In the genomic region with DNA sequence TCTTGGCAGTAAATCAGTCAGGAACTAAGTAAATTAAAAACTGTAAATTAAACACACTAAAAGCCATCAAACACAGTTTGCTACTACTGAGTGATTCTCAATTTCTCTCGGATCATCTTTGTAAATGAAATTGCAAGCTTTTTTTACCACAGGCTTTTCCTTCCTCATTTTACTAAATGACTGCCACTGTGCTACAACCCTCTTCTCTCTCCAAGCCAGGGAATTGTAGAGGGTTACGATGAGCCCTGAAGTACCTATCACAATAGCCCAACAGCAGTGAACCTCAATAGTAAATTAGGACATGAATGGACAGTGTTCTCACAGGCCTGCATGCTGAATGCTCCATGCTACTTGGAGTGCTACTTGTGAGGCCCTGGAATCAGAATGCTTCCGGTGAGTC, we compare ENCODE assay signal across 26 mouse cellular contexts. TPM values are rescaled to one million over a fixed set of nuclear protein-coding genes. Genes with fewer than 3 reads are reported as not detected.
DNase-seq lines count a peak whose midpoint lies in the region; ATAC-seq and TF ChIP-seq lines count a peak whose summit lies in the region.
"Had no signal": no experiment of that assay in that cellular context is flagged by ENCODE, and none has a peak within 500 bp of the region (broad histone marks: within the 10 kb centered on the region; RNA-seq: fewer than 3 reads in every experiment).

No protein-coding gene starts in this region.

- peak; percentile 65 for ATAC-seq in hematopoietic stem cell, adult 5-6 weeks (replicated peaks in 1 of 2; ENCODE audit: insufficient read depth in 1 of 2, low FRiP score in 2 of 2, low TSS enrichment in 1 of 2, low read depth in 1 of 2, poor library complexity in 2 of 2, severe bottlenecking in 2 of 2)
- peak; percentile 45 for ATAC-seq in megakaryocyte progenitor cell, adult 5-6 weeks (replicated peaks; ENCODE audit: poor library complexity)
- ATAC-seq in kidney, embryonic 14.5 days (ENCODE audit: low FRiP score, low TSS enrichment) = no peak
- ATAC-seq: CD4-positive, CD25-positive, alpha-beta regulatory T cell, adult 4 months; forebrain, embryonic 13.5 days; forebrain, postnatal 0 days; intestine, embryonic 15.5 days had no signal

- H3K4me1 ChIP-seq in bone marrow, adult 2 months (ENCODE audit: control insufficient read depth, insufficient read depth, low read length) = no peaks in the 10 kb centered on the region; the same call in none of the 2 replicates
- no peaks in the 10 kb centered on the region for H3K4me1 ChIP-seq in kidney, embryonic 14.5 days (ENCODE audit: control insufficient read depth, insufficient read depth, low read length)
- peaks cover 6% of the 10 kb centered on the region for H3K4me1 ChIP-seq in heart, adult 2 months (ENCODE audit: control insufficient read depth, insufficient read depth, low read length)
- H3K4me1 ChIP-seq: embryonic facial prominence, embryonic 13.5 days; forebrain, embryonic 13.5 days; intestine, embryonic 15.5 days had no signal

- no peak for TF ChIP-seq POLR2A in bone marrow, adult 2 months (IDR thresholded peaks at IDR 0.05; ENCODE audit: borderline replicate concordance, control insufficient read depth, low read depth, low read length)
- TF ChIP-seq POLR2A in heart, adult 2 months (IDR thresholded peaks at IDR 0.05; ENCODE audit: insufficient read depth, low read depth, low read length) = no peak

- TF ChIP-seq CTCF in bone marrow, adult 2 months (IDR thresholded peaks at IDR 0.05; ENCODE audit: control insufficient read depth, insufficient read depth, low read length) = no peak
- TF ChIP-seq CTCF in heart, adult 2 months (IDR thresholded peaks at IDR 0.05) = no peak

- TF ChIP-seq EP300 in heart, adult 2 months (IDR thresholded peaks at IDR 0.05; ENCODE audit: insufficient read depth, low read depth, low read length) = no peak

- no peaks in the 10 kb centered on the region for H3K79me2 ChIP-seq in heart, adult 2 months (replicated peaks; ENCODE audit: control insufficient read depth, insufficient read depth, low read length)

- H3K27me3 ChIP-seq in kidney, embryonic 14.5 days (ENCODE audit: control insufficient read depth, insufficient read depth, low read length) = no peaks in the 10 kb centered on the region
- no peaks in the 10 kb centered on the region for H3K27me3 ChIP-seq in heart, adult 2 months (ENCODE audit: control insufficient read depth, insufficient read depth, low read length)
- H3K27me3 ChIP-seq: embryonic facial prominence, embryonic 13.5 days; forebrain, embryonic 13.5 days; heart, embryonic 13.5 days; hindbrain, embryonic 13.5 days; intestine, embryonic 15.5 days had no signal

- H3K4me2 ChIP-seq in kidney, embryonic 14.5 days (replicated peaks; ENCODE audit: low read depth, low read length) = no peak overlapping the region
- H3K4me2 ChIP-seq: embryonic facial prominence, embryonic 13.5 days; forebrain, embryonic 13.5 days; heart, embryonic 13.5 days; hindbrain, embryonic 13.5 days; intestine, embryonic 15.5 days had no signal

- DNase-seq in 416B (ENCODE audit: low read depth) = peak; percentile 33
- no peak for DNase-seq in heart, adult 2 months
- DNase-seq: adrenal gland, postnatal 14 days; B cell, adult 2 months; cerebellum, adult 11 months; cerebellum, adult 8-10 months; cerebellum, postnatal 14 days; forebrain, postnatal 0 days; gastrocnemius, postnatal 14 days; heart, postnatal 36 days had no signal

- 41% methylated on average over 3 of the region's 3 CpGs for WGBS in bone marrow, adult 2 months
- 90% methylated on average over 3 of the region's 3 CpGs for WGBS in kidney, embryonic 14.5 days
- 89% methylated on average over 3 of the region's 3 CpGs for WGBS in heart, adult 2 months

- no peaks in the 10 kb centered on the region for H3K9me3 ChIP-seq in kidney, embryonic 14.5 days (ENCODE audit: control insufficient read depth, low read length)
- H3K9me3 ChIP-seq: embryonic facial prominence, embryonic 13.5 days; forebrain, embryonic 13.5 days; G1E; heart, embryonic 13.5 days; hindbrain, embryonic 13.5 days; intestine, embryonic 15.5 days had no signal

- peak overlapping the region; percentile 5 for H3K4me3 ChIP-seq in bone marrow, adult 2 months (replicated peaks; ENCODE audit: control insufficient read depth, low read depth, low read length)
- H3K4me3 ChIP-seq in kidney, embryonic 14.5 days (ENCODE audit: low read length) = no peak overlapping the region
- no peak overlapping the region for H3K4me3 ChIP-seq in heart, adult 2 months
- H3K4me3 ChIP-seq: embryonic facial prominence, embryonic 13.5 days; forebrain, embryonic 13.5 days; heart, embryonic 13.5 days; hindbrain, embryonic 13.5 days; intestine, embryonic 15.5 days had no signal

- intact Hi-C loops in heart, adult 2 months (cut with DNase I) = no loop called here

- H3K9ac ChIP-seq in kidney, embryonic 14.5 days (ENCODE audit: low read depth, low read length) = no peak overlapping the region
- no peak overlapping the region for H3K9ac ChIP-seq in heart, adult 2 months (ENCODE audit: low read depth, low read length)
- H3K9ac ChIP-seq: embryonic facial prominence, embryonic 13.5 days; forebrain, embryonic 13.5 days; forebrain, postnatal 0 days; heart, embryonic 13.5 days; hindbrain, embryonic 13.5 days; intestine, embryonic 15.5 days had no signal

- peaks cover 77% of the 10 kb centered on the region for H3K36me3 ChIP-seq in kidney, embryonic 14.5 days (ENCODE audit: control insufficient read depth, insufficient read depth, low read length)
- peaks cover 15% of the 10 kb centered on the region for H3K36me3 ChIP-seq in heart, adult 2 months (ENCODE audit: control insufficient read depth, insufficient read depth, low read length)

- H3K27ac ChIP-seq in bone marrow, adult 2 months (ENCODE audit: control insufficient read depth, insufficient read depth, low read depth, low read length, poor library complexity) = peak overlapping the region; percentile 70; the same call in 1 of the 2 replicates
- H3K27ac ChIP-seq in kidney, embryonic 14.5 days (ENCODE audit: low read depth, low read length) = no peak overlapping the region
- no peak overlapping the region for H3K27ac ChIP-seq in heart, adult 2 months
- H3K27ac ChIP-seq: embryonic facial prominence, embryonic 13.5 days; forebrain, embryonic 13.5 days; heart, embryonic 13.5 days; hindbrain, embryonic 13.5 days; intestine, embryonic 15.5 days had no signal

RNA-seq across cellular contexts. Expression of gene Trmt13, which starts 19.7 kb away (rescaled TPM):
- polyA plus RNA-seq in bone marrow, adult 2 months (2011; ENCODE audit: insufficient read depth, insufficient read length, low replicate concordance, missing spikeins) = 9.4 and 22.0 TPM in 2 replicates
- total RNA-seq in hematopoietic stem cell, adult 5-6 weeks (2017) = 53.8 and 54.4 TPM in 2 replicates
- 23.4 and 40.3 TPM in 2 replicates for total RNA-seq in megakaryocyte progenitor cell, adult 5-6 weeks (2015)
- 28.3 and 34.9 TPM in 2 replicates for total RNA-seq in megakaryocyte progenitor cell, adult 5-6 weeks (2017)
- 28.7 and 32.1 TPM in 2 replicates for polyA plus RNA-seq in kidney, embryonic 14.5 days (2014; fragmentation: Nextera tagmentation; extraction: Ambion mirVana)
- 1 to 10 TPM; 5.4 to 5.5 TPM for total RNA-seq in heart, adult 2 months (2021)
- 3.6 and 7.3 TPM in 2 replicates for polyA plus RNA-seq in heart, adult 2 months (2012; rRNA removed)

RNA-seq across cellular contexts. Expression of gene Mfsd14a, which starts 28.4 kb away (rescaled TPM):
- polyA plus RNA-seq in bone marrow, adult 2 months (2011; ENCODE audit: insufficient read depth, insufficient read length, low replicate concordance, missing spikeins) = 7.0 and 13.2 TPM in 2 replicates
- 76.5 and 92.3 TPM in 2 replicates for total RNA-seq in hematopoietic stem cell, adult 5-6 weeks (2017)
- total RNA-seq in megakaryocyte progenitor cell, adult 5-6 weeks (2015) = 77.9 and 81.7 TPM in 2 replicates
- total RNA-seq in megakaryocyte progenitor cell, adult 5-6 weeks (2017) = 66.0 and 72.9 TPM in 2 replicates
- polyA plus RNA-seq in kidney, embryonic 14.5 days (2014; fragmentation: Nextera tagmentation; extraction: Ambion mirVana) = 65.6 and 106 TPM in 2 replicates
- 10 to 100 TPM; 17.5 to 19.5 TPM for total RNA-seq in heart, adult 2 months (2021)
- 12.0 and 23.5 TPM in 2 replicates for polyA plus RNA-seq in heart, adult 2 months (2012; rRNA removed)

RNA-seq across cellular contexts. Expression of gene Sass6, which starts 39.3 kb away (rescaled TPM):
- 12.7 and 17.9 TPM in 2 replicates for polyA plus RNA-seq in bone marrow, adult 2 months (2011; ENCODE audit: insufficient read depth, insufficient read length, low replicate concordance, missing spikeins)
- total RNA-seq in hematopoietic stem cell, adult 5-6 weeks (2017) = 34.1 and 43.9 TPM in 2 replicates
- 38.0 and 39.6 TPM in 2 replicates for total RNA-seq in megakaryocyte progenitor cell, adult 5-6 weeks (2015)
- 47.1 and 63.8 TPM in 2 replicates for total RNA-seq in megakaryocyte progenitor cell, adult 5-6 weeks (2017)
- polyA plus RNA-seq in kidney, embryonic 14.5 days (2014; fragmentation: Nextera tagmentation; extraction: Ambion mirVana) = 19.3 and 30.8 TPM in 2 replicates
- total RNA-seq in heart, adult 2 months (2021) = 1 to 10 TPM; 2.0 TPM
- polyA plus RNA-seq in heart, adult 2 months (2012; rRNA removed) = 0.76 and 1.4 TPM in 2 replicates

RNA-seq across cellular contexts. Expression of gene Gm43191, which starts 47.0 kb away (rescaled TPM):
- polyA plus RNA-seq in bone marrow, adult 2 months (2011; ENCODE audit: insufficient read depth, insufficient read length, low replicate concordance, missing spikeins) = not detected in 2 replicates
- total RNA-seq in hematopoietic stem cell, adult 5-6 weeks (2017) = not detected in 2 replicates
- total RNA-seq in megakaryocyte progenitor cell, adult 5-6 weeks (2015) = not detected in 2 replicates
- not detected in 2 replicates for total RNA-seq in megakaryocyte progenitor cell, adult 5-6 weeks (2017)
- polyA plus RNA-seq in kidney, embryonic 14.5 days (2014; fragmentation: Nextera tagmentation; extraction: Ambion mirVana) = not detected in 2 replicates
- total RNA-seq in heart, adult 2 months (2021) = 1 to 10 TPM in 1 of 2 experiments, under 1 TPM in 1; 0.78 to 1.5 TPM
- polyA plus RNA-seq in heart, adult 2 months (2012; rRNA removed) = not detected in 2 replicates
- total RNA-seq: adrenal gland, postnatal 14 days; forebrain, postnatal 0 days; G1E; gastrocnemius, adult 18-20 months; gastrocnemius, postnatal 14 days; heart, postnatal 36 days had no signal
- polyA plus RNA-seq: brain, embryonic 14.5 days; CD4-positive, CD25-positive, alpha-beta regulatory T cell, adult 4 months; cortical plate, adult 2 months; embryonic facial prominence, embryonic 13.5 days; forebrain, embryonic 13.5 days; forebrain, postnatal 0 days; G1E; gonadal fat pad, adult 2 months; heart, embryonic 13.5 days; heart, postnatal 0 days; intestine, embryonic 15.5 days had no signal

Comparison
In these comparisons a context has a peak if more than half of its experiments do, and no peak if none do; other contexts are left out.
1. RNA of gene Sass6, which starts 39.3 kb away (total RNA-seq): 38.0 to 63.8 TPM in megakaryocyte progenitor cell, adult 5-6 weeks and 34.1 to 43.9 TPM in hematopoietic stem cell, adult 5-6 weeks; 2.0 TPM in heart, adult 2 months; every median in the first group is over 10 times any median in the second.